Mouse (Mus musculus): ENCODE data around the gene Bglap3.
"Not testable (repeated sequence)": the region's sequence is repeated elsewhere in the genome, so short reads cannot be mapped to it uniquely, and the experiment has no call there.

Gene Bglap3

DNA sequence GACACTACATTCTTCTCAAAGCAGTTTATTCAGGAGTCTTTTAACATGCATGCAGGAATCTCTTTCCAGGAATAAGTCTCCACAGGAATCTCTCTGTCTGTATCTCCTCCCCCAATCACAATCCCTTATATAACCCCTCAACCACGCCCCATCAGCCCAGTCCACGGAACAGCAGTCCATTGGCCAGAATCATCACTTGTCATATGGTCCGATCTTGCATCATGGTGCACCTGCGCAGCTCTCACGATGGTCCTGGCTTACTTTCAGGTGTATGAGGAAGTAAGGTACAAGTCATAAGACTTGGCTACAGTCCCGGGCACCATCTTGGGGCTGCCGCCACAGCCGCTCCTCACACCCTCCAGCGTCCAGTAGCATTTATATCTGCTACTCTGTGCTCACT is at the start of gene Bglap3:
Gene Bglap3 (minus strand): TSS at position 101 of the 400 bp plus-strand sequence.
- DNase-seq (ENCODE audit: low spot score in 2 of 2): not testable (repeated sequence)

DNA sequence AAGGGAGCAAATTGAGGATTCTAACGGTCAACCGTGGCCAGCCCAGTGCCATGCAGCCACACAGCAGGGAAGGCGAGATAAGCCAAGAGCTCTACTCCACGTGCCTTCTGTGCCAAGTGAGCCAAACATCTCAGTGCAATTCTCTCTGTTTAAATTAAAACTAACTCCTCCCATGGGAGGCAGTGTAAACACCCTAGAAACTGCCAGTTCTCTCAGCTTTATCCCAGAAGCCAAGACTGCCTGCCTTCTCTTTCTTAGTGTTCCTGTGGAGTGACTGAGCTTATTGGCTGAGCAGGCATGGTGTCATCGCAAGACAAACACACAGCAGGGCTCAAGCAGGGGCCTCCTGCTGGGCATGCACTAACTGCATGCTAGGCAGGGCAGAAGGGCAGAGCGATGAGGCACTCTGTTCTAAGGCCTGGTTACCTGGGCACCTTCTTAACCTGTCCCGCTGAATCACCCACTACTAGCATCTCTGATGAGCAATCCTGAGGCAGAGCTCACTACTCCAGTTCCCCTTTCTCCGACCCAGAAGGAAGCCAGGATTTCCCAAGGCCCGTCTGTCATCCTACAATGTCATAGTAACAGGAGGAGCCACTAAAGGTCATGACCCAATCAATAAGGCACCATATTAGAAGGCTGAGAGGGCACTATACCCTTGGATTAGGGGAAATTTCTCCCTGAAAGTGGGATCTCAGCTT is 49.6 kb upstream of the Bglap3 start:
- peak in 1 of 2 experiments; percentile 73 for DNase-seq (ENCODE audit: low spot score in 2 of 2)

DNA sequence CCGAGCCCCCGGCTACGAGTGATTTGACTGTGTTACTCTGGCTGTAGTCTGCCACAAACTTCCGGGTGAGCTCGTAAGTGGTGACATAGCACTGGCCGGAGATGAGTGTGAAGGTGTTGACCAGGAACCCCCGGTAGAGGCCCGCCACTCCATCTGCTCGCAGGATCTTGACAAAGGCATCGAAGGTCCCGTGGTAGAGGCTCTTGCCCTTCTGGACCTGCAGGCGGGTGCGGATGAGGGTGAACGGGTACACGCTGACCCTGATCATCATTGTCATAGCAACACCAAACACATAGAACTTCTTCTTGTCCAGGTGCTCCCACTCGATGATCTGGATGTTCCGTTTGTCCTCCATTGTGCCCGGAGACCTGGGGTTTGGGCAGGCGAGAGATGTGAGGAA is 48.2 kb upstream of the Bglap3 start:
- no peak for DNase-seq (ENCODE audit: low spot score in 2 of 2)

DNA sequence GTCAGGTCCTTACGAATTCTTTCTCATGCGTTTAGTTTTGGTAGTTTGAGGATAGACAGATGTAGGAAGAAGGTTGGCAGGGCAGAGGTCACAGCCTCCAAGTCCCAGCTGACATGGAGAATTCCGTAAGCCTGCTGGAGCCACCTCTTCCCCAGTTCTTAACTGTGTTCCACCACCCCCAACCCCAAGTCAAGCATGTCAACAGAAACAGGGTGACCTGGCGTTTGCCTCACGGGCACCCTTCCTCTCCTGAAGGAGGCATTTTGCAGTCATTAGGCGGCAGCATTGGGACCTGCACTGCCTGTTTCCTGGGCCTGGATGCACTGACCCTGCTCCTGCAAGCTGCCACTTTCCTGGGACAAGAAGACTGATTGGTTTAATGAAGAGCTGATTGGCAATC is 45.5 kb upstream of the Bglap3 start:
- no peak for DNase-seq (ENCODE audit: low spot score in 2 of 2)

DNA sequence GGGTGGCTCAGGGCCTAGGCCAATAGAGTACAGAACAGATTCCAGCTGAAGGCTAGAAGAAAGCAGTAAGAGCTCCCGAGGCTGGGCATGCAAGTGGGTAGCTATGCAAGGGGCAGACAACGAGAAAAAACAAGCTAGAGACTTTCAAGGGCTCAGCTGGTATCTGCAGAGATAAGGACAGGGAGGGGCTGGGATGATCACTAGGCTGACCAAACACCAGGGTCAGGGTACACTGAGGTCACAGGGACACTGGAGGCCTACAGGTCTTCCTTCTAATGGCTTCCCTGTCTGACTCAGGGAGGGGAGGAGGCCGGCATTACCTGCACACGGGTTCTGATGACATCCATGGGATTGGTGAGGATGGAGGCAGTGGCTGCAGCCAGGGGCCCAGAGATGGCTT is 43.1 kb upstream of the Bglap3 start:
- no peak for DNase-seq (ENCODE audit: low spot score in 2 of 2)

DNA sequence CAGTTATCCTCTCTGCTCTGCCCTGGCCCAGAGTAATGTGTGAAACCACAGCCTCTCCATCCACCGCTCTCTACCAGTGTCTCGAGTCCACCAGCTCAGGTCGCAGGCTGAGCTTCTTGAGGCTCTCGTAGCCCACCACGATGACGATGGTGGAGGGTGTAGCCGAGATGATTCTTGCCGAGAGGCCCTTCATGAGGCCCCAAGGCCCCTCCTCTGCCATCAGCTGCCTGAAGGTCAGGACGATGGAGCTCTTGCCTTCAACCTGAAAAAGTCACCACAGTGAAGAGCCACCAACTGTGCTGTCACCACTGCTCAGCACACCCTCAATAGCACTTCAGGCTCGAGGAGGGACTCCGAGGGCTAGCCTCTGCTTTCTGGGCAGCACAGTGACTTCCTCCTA is 40.1 kb upstream of the Bglap3 start:
- no peak for DNase-seq (ENCODE audit: low spot score in 2 of 2)

DNA sequence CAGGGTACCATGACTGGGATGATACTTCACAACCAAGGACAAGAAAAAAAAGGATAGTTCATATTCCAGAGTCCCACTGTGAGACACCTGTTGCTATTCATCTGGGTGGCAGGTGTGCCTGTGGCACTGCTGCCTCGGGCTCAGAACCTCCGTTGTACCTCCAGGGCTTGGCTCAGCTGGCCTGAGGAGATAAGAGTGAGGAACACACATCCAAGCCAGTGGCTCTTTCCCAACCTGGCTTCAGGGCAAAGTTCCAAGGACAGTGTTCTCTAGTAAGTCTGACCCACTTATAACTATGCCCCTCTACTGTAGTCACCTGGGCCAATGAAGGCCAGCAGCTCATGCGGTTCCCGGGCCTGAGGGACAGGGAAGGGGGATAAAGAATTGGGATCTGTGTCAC is 39.1 kb upstream of the Bglap3 start:
- peak in 1 of 2 experiments; percentile 80 for DNase-seq (ENCODE audit: low spot score in 2 of 2)

DNA sequence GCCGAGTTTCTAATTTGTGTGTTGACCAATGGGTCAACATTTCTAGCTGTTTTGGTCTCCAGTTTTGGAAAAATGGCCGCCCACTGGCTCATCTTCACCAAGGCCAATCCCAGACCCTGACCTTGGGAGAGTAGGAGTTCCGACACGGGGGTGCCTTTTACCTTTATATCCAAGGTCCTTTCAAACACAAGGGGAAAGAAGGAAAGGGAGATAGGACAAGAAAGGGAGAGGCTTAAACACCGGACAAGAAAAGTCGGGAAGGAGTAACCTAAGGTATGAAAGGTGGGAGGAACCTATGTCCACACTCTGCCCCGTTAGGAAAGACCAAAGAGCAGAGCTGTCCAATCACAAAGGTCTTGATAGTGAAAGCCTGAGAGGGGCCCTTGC is 38.1 kb upstream of the Bglap3 start:
- peak in 1 of 2 experiments; percentile 37 for DNase-seq (ENCODE audit: low spot score in 2 of 2)

DNA sequence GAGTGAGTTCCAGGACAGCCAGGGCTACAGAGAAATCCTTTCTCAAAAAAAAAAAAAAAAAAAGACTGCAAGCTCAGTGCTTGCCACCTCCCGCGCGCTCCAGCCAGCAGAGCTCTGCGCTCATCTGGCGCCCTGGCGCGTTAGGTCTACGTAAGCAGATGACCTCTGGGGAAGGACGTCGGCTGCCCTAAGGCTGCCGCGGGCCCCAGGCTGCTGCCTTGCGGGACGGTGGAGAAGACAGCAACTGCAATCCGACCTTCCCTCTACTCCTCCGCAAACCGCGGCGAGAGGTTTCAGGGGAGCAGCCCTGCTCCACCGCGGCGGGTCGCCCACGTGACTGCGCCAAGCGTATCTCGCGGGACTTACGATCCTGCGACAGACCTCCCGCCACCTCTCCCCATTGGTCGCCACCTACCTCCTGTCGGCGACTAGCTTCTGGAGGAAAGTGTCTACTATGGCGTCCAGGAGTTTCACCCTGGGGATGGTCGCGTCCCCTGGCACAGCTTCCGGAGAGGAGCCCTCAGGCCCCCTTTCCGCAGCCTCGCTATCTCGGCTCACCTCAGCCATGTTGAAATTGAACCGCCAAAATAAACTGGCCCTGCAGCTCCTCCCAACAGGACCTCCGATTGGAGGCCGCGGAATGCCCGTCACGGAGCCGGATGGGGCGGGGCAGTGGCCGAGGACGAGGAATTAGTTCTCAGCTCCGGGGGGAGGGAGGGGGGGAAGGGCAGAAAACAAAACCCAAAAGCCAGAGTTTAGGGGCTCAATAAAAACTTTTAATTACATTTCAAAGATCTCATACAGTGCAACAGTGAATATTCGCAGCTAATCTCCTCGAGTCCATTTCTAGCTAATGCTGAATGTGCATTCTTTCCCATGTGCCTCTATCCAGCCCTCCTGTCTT is 37.5 kb upstream of the Bglap3 start, which contains the start of gene Pmf1:
Gene Pmf1 (minus strand): TSS at position 591 of the 904 bp plus-strand sequence.
- DNase-seq (ENCODE audit: low spot score in 2 of 2): peak; percentile 93 to 95

DNA sequence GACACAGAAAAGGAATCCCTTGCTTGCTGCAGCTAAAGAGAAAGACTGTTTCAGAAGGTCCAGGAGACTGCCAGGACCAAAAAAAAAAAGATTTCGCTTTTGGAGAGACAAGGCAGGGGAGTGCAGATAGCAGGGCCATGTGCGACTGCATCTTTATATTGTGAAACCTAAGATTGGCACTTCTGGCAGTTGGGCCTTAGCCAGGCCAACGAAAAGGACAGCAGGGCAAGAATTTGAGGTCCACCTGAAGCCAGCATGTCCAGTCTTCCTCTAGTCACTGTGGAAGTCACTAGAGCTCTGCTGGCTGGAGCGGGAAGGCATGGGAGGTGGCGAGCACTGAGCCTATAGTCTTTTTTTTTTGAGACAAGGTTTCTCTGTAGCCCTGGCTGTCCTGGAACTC is 36.4 kb upstream of the Bglap3 start:
- DNase-seq (ENCODE audit: low spot score in 2 of 2): no peak

DNA sequence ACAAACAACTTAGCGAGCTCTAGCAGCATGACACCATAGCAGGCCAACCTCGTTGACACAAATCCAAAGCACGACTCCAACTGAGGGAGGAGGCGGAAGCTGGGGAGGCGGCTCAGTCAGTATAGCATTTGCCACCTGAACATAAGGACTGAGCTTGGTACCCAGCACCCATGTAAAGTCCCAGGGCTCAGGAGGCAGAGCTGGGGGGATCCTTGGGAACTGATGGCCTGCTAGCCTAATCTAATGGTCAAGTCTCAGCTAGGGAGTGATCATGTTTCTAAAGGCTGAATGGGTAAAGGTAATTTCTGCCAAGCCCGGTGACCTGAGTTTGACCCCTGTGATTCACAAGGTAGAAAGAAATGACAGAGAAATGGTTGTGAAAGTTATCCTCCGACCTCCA is 35.0 kb upstream of the Bglap3 start:
- DNase-seq (ENCODE audit: low spot score in 2 of 2): no peak

DNA sequence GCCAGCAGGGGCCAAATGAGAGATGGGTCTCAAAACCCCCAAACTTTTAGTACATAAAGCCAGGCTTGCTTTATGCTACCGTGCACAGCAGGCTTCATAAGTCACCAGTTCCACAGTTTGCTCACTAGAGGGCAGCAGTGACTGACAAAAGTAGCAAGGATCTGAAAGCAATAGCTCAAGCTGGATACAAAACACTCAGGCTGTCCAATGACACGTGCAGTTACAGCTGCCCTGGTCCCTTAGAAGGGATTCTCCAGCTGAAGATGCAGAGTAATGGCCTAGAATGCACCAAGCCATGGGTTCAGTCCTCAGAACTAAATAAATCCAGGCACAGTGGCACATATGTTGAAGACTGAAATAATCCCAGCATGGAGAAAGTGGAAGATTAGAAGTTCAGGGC is 34.5 kb upstream of the Bglap3 start:
- DNase-seq (ENCODE audit: low spot score in 2 of 2): peak in 1 of 2 experiments; percentile 72

DNA sequence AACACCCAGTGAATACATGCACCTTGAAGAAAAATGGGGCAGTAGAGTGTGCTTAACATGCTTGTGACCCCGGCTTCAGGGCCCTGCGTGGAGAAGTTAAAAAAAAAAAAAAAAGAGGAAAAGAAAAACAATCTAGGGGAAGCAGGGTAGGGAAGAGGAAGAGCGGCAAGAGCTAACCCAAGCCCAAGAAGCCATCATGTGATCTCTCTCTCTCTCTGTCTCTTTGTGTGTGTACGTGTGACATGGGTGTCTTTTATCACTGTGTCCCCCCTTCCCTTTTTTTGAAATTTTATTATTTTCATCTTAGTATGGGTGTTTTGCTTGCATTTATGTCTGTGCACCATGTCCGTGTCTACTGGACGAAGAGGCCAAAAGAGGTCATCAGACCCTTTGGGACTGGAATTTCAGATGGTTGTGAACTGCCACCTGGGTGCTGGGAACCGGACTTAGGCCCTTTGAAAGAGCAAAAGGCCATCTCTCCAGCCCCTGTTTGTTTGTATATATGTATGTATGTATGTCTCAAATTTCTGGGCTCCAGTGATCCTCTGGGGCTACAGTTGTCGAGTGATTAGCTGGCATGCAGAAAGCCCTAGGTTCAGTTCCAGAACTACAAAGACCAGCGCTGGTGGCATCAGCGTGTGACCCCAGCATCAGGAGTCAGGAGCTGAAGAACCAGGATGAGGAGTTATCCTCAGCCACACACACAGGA is 31.1 kb upstream of the Bglap3 start:
- no peak for DNase-seq (ENCODE audit: low spot score in 2 of 2)

DNA sequence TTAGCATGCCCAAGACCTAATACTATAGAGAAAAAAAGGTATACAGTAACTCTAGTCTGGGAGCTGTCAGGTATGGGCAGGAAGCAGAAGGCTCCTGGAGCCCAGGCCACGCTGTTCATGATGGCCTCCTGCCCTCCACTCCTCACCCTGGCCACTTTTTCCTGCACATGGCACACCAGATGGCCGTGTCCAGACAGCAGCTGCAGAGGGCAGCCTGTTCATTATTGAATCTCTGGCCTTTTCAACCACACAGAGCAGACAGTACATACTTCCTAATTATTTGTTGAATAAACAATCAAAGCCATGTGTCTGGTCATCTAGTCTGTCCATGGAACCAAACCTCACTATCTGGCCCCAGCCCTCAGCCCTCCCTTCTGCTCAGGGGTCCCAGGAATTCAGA is 26.1 kb upstream of the Bglap3 start:
- no peak for DNase-seq (ENCODE audit: low spot score in 2 of 2)

DNA sequence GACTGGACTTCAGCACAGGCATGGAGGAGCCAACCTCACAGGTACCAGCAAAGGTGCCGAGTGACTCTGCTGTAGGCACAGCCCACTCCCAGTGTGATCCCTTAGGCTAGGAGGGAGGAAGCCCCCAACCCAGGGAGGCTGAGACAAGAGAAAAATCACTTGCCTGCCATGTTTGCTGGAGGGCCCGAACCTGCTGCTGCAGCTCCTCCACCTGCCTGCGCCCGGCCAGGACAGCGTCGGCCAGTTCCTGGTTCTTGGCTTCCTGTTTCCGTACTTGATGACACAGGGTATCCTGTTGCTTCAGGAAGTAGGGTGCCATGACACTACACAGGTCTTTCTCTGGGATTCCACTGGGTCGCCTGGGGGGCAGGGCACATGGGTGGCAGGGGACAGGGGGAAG is 23.2 kb upstream of the Bglap3 start:
- no peak for DNase-seq (ENCODE audit: low spot score in 2 of 2)

DNA sequence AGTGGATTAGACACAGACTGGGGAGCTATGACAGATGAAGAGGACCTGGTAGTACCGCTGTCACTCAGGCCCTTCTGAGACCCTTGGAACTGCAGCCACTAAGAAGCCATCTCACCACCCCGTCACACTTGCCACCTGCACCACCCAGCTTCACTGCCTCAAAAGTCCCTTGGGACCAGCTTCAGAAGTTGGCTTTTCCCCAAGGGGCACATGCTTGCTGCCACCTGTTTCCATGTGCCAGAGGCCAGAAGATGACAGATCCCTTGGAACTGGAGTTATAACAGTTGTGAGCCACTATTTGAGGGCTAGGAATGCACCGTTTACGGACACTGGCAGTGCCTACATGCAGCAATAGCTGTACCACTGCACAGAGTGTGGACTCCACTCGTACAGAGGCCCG is 22.7 kb upstream of the Bglap3 start:
- peak in 1 of 2 experiments; percentile 60 for DNase-seq (ENCODE audit: low spot score in 2 of 2)

DNA sequence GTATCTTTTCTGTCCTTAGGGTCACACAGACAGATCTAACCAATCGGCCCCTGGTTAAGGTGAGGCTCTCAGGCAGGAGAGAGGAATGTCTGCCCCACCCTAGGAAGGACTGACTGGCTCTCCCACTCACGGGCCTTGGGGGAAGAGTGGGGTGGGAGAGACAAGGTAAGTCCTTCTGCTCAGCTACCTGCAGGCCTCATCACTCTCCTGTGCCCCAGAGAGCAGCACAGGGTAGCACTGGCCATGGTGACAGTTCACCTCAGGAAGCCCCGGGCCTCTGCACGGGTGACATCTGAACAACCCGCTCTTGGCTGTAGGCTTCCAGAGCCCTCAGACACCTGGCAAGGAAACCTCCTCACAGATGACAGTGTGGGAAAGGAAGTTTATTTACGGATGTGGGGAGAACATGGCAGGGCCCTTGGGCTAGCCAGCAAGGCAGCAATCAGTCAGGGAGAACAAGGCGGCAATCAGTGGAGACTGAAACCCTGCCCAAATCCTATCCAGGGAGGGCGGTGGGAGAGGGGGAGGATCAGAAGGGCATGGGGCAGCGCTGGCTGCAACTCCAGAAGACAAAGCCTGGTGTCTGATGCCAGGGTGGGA is 21.3 kb upstream of the Bglap3 start:
- DNase-seq (ENCODE audit: low spot score in 2 of 2): no peak

DNA sequence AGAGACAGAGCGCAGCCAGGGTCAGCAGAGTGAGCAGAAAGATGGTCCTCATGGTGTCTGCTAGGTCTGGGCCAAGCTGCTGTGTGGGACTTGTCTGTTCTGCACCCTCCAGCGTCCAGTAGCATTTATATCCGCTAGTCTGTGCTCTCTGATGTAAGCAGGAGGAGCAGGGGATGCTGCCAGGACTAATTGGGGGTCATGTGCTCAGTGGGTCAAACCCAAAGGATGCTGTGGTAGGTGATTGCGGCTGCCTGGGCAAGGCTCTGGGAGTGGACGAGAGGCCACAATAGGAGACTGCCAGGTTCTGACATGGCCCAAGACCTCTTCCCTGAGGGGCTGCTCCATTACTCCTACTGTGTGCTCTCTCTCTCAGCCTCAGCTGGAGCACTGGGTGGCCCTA is 11.8 kb upstream of the Bglap3 start, which contains the start of gene Bglap:
Gene Bglap (minus strand): TSS at position 101 of the 400 bp plus-strand sequence.
- DNase-seq (ENCODE audit: low spot score in 2 of 2): no peak

DNA sequence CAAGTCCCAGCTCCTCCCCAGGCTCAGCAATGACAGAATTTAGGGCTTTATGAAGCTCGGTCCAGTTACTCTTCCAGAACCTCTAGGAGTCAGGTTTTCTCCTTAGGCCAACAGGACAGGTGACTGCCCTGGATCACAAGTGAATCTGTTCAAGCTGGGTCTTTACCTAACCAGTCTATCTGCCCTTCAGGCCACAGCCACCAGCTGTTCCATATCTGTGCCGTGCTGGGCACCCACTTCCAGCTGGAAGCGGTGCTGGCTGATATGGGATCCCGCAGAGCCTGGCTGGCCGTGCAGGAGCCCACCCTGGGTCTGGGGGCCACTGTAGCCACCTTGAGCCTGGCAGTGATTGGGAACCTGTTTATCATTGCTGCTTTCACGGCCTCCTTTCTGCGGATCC is 9.8 kb upstream of the Bglap3 start:
- DNase-seq (ENCODE audit: low spot score in 2 of 2): not testable (repeated sequence)

DNA sequence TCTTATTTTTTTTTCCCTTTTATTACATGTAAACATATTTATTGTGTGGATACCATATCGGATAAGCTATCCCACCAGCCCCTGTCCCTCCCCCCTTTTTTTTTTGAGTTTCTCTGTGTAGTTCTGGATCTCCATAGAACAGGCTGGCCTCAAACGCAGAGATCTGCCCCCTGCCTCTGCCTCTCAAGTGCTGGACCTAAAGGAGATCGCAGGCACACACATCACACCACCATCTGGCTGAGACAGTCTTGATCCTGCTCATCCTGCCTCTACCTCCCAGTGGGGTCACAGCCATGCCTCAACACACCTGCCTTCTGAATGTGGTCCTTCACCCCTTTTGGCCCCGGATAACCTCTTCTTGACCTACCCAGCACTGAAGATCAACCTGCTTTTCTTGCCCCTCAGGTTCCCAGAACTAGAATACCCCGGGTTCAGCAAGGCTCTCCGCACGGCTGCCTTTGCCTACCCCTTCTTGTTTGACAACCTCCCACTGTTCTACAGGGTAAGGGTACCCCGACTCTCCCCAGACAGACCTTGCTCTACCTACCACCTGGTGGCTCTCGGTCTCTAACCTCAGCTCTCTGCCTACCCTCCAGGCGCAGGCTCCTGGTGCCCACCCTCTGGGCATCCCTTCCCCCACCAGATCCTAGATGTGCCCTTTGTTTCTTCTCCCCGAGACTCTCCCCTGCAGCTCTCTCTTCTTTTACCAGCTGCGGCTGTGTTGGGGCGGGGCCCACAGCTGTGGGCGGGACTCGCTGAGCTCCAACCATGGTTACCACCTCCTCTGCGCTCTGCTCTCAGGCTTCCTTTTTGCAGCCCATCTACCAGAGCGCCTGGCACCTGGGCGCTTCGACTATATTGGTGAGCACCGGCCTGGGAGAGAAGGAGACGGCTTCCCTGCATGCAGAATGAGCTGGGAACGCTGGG is 9.1 kb upstream of the Bglap3 start:
- DNase-seq (ENCODE audit: low spot score in 2 of 2): peak in 1 of 2 experiments; percentile 64

DNA sequence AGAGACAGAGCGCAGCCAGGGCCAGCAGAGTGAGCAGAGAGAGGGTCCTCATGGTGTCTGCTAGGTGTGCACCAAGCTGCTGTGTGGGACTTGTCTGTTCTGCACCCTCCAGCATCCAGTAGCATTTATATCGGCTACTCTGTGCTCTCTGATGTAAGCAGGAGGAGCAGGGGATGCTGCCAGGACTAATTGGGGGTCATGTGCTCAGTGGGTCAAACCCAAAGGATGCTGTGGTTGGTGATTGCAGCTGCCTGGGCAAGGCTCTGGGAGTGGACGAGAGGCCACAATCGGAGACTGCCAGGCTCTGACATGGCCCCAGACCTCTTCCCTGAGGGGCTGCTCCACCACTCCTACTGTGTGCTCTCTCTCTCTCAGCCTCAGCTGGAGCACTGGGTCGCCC is 6.1 kb upstream of the Bglap3 start, which contains the start of gene Bglap2:
Gene Bglap2 (minus strand): TSS at position 101 of the 400 bp plus-strand sequence.
- DNase-seq (ENCODE audit: low spot score in 2 of 2): not testable (repeated sequence)
